ENCODE assay signal across 21 mouse cellular contexts in the genomic region with DNA sequence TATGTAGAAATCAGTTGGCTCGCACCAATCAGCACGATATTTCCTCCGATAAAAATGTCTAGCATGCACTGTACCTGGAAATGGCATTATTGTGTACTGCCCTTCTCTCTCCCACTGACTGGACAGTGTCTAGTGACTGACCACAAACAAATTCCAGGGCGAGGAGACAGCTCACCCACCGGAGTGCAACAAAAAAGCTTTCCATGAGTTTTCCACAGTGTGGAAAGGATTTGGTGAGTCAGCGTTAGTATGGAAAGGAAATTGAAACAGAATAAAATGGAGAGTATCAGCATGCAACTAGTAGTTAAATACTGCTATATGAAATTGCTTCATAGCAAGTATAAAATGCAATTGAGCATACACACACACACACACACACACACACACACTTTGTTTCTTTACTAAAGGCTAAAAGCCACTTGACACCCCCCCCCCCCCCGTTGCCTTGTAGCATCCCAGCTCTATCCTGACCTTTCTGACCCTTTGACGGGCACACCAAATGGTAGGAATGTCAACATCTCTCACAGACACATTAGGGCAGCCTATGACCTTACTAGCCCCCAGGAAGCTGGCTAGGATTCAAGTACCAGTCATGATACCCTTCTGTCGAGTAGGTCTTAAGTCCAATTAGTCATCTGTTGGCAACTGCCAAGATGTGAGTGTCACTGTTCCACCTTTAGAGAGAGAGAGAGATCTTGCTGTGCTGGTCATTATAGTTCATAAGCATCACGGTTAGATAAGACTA.
DNase-seq lines count a peak whose midpoint lies in the region.
"Had no signal": no experiment of that assay in that cellular context is flagged by ENCODE, and none has a peak within 500 bp of the region (broad histone marks: within the 10 kb centered on the region; RNA-seq: fewer than 3 reads in every experiment).

No protein-coding gene starts in this region.

- peak; percentile 60 for DNase-seq in embryo, embryonic 10 days (ENCODE audit: low spot score)
- no peak for DNase-seq in embryo, embryonic 11 days
- DNase-seq in retina, postnatal 1 day = peak; percentile 40
- DNase-seq in retina, embryonic 14.5 days (ENCODE audit: low spot score) = no peak
- peak; percentile 42 for DNase-seq in embryo, embryonic 9.5 days (ENCODE audit: extremely low spot score)
- no peak for DNase-seq in spleen, postnatal 4 days (ENCODE audit: low spot score in 2 of 2)
- DNase-seq in right cerebral cortex, postnatal 36 days (ENCODE audit: low spot score in 2 of 2) = no peak
- DNase-seq: adrenal gland, postnatal 14 days; cerebellum, adult 11-12 months; cerebellum, adult 9-11 months; gastrocnemius, postnatal 25 days; heart, adult 18-20 months; heart, postnatal 10 days; kidney, adult 18-20 months; kidney, postnatal 4 days; layer of hippocampus, postnatal 36 days; left cerebral cortex, postnatal 4 days; liver, embryonic 13.5 days; lung, adult 18-20 months; lung, postnatal 4 days; midbrain, embryonic 14.5 days had no signal

Comparison
In these comparisons a context has a peak if more than half of its experiments do, and no peak if none do; other contexts are left out.
1. DNase-seq: peak in embryo, embryonic 10 days (single experiment), retina, postnatal 1 day (single experiment) and embryo, embryonic 9.5 days (single experiment); none in embryo, embryonic 11 days (single experiment), retina, embryonic 14.5 days (single experiment), spleen, postnatal 4 days (0 of 2) and right cerebral cortex, postnatal 36 days (0 of 2).